Mouse (Mus musculus) hindbrain, embryonic 10.5 days (tissue): ENCODE measurements around the gene Stab2. TPM values are rescaled to one million over a fixed set of nuclear protein-coding genes. Genes with fewer than 3 reads are reported as not detected.
A peak's percentile ranks its signal among the peaks of the same experiment; 100 is the strongest.

Source experiments
- DNase-seq: peaks from one replicate; pipeline ENCODE4 v3.0.0-alpha.2; 2017; ENCODE audit warnings: low spot score
- H3K27ac ChIP-seq: fragments of 300-500 bp; sonication (generic); 2 replicates; pipeline ENCODE4 v1.5.1; 2016; ENCODE audit warnings: mild to moderate bottlenecking, moderate library complexity
- H3K27me3 ChIP-seq: fragments of 300-500 bp; sonication (generic); 2 replicates; pipeline ENCODE4 v1.6.1; 2016; ENCODE audit warnings: mild to moderate bottlenecking; ENCODE audit not compliant: poor library complexity, insufficient read depth, severe bottlenecking
- H3K36me3 ChIP-seq: fragments of 300-500 bp; sonication (generic); 2 replicates; pipeline ENCODE4 v1.6.1; 2016; ENCODE audit warnings: mild to moderate bottlenecking, moderate library complexity
- H3K4me1 ChIP-seq: fragments of 300-500 bp; sonication (generic); replicated peaks from 2 replicates; pipeline ENCODE4 v1.6.1; 2016; ENCODE audit warnings: mild to moderate bottlenecking
- H3K4me3 ChIP-seq: fragments of 300-500 bp; sonication (generic); 2 replicates; pipeline ENCODE4 v1.5.1; 2016; ENCODE audit warnings: mild to moderate bottlenecking, moderate library complexity
- H3K9me3 ChIP-seq: fragments of 300-500 bp; sonication (generic); 2 replicates; pipeline ENCODE4 v1.6.1; 2016; ENCODE audit warnings: mild to moderate bottlenecking, moderate library complexity
- WGBS: fragments of 180-500 bp; shearing (Covaris S2); methylation state at CpG from one replicate; pipeline ENCODE4 v1.1.7; 2016; 5-methylcytosine and 5-hydroxymethylcytosine counted together
- polyA plus RNA-seq: library from polyadenylated mRNA; unstranded; fragments of >200 nt; fragmentation: Nextera tagmentation; extraction: Ambion mirVana; gene quantifications from 2 replicates; pipeline ENCODE4 v1.2.1, GENCODE M21; 2016

Stab2 gene
- 0.13 and 0.27 TPM in 2 replicates for polyA plus RNA-seq

DNA sequence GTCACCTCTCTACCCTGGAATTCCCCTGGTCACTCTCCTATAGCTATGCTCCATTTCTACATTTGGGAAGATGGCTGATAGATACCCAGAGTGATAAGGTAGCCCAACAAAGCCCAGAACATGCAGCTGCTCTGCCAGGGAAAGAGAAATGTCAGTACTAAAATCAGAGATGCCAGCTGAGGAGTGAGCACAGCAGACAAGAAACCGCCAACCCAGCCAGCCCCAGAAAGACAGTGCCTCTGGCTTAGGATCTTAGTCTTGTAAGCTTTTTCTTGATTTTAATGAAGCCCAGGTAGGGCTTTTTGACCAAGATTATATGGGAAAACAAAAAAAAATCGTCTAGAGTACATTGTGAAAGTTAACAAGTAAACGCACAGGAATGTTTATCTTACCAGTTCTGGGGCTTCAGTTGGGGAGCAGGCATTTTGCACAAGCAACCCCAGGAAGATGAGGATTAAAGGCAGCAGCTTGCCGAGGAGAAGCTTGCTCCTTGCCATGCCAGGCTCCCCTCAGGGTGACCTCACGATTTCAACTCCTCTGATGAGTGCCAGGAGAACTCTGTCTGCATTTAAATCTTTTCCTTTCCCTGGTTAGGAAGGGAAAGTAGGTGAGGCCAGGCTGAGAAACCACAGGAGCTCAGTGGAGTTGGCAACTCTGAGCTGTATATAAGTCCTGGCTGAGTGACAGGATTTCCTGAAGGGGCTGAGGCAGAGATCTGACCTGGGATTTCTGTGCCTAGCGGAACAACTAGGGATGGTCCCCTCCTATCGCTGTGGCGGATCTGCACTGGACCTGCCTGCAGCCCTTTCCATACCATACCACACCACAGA lies at the start of gene Stab2:
Stab2 (minus strand) TSS at position 641 of the 830 bp plus-strand sequence.
- H3K27ac ChIP-seq = no peak within 1 kb of the TSS
- no peak for DNase-seq
- H3K36me3 ChIP-seq = no peaks in the 10 kb centered on the region
- H3K4me3 ChIP-seq = no peak within 1 kb of the TSS
- no peaks in the 10 kb centered on the region for H3K27me3 ChIP-seq
- no peaks in the 10 kb centered on the region for H3K9me3 ChIP-seq
- WGBS = 69% methylated on average over 8 of the region's 8 CpGs
- H3K4me1 ChIP-seq = no peaks in the 10 kb centered on the region

DNA sequence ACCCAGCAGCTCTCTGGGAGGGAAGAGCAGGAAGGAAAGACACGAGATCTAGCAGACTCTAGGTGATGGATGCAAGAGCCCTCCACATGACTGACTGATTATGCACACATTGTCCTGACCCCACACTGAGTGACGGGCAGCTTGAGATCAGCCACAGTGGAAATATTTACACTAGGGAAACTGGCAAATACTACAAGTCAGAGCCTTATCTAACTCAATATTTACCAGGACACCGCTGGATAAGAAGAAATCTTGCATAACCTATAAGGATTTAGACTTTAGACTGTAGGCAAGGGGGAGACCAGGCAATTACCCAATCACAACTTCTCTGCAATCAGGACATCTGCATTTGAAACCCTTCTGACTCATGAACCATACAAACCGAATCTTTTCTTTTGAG lies 43.9 kb upstream of the Stab2 start:
- WGBS = 70% methylated on average over 4 of the region's 4 CpGs
- Histone ChIP-seq H3K36me3 (no peaks in the 10 kb centered on the region), H3K9me3 (no peaks in the 10 kb centered on the region), H3K27me3 (peaks cover 35% of the 10 kb centered on the region), H3K4me3 (no peak overlapping the region), H3K4me1 (peaks cover 2% of the 10 kb centered on the region), H3K27ac (no peak overlapping the region)
- no peak for DNase-seq

DNA sequence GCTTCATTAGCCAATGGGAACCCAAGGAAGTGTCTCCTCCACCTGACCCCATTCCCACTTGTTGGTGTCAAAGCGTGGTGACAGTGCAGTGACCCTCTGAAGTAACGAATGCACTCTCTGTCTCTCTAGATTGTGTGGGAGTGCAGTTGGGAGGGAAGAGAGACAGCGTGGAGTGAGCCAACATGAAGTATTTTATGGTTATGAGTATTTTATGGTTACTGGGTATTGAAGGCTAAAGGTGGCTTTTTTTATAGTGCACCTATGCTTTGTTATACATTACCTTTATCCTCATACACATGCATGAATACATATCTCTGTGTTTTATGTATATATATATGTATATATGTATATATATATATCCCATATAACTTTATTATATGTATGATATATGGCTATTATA lies 41.4 kb upstream of the Stab2 start:
- WGBS = 79% methylated on average over 3 of the region's 3 CpGs
- DNase-seq = no peak
- Histone ChIP-seq H3K4me3 (no peak overlapping the region), H3K27me3 (peaks cover 15% of the 10 kb centered on the region; the same call in 1 of the 2 replicates), H3K4me1 (peaks cover 18% of the 10 kb centered on the region), H3K27ac (no peak overlapping the region), H3K36me3 (no peaks in the 10 kb centered on the region), H3K9me3 (no peaks in the 10 kb centered on the region)

DNA sequence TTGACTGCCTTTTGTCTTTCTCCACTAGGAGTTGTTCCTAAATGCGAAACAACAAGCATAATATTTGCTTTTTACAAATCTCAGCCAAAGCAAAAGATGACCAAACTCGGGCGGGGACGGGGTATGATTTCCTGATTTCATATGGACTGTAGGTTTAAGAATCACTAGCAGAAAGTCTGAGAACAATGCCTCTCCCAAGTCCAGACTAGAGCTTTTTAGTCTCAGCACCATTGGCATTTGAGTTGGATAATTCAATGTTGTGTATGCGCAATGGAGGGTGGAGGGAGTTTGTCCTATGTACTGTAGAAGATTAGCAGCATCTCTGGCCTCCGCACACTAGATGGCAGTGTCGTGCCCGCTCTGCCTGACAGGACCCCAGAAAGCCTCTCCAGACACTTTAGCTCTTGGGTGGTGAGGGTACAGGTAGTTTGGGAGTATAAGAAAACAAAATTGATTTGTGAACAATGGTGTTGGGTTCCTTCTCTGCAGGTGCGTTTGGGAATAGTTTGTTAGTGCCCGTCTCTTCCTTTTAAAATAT lies 39.2 kb upstream of the Stab2 start:
- H3K4me1 ChIP-seq = peaks cover 18% of the 10 kb centered on the region
- H3K4me3 ChIP-seq = no peak overlapping the region
- peaks cover 8% of the 10 kb centered on the region; the same call in 1 of the 2 replicates for H3K27me3 ChIP-seq
- H3K27ac ChIP-seq = peak overlapping the region; percentile 45; the same call in 1 of the 2 replicates
- no peaks in the 10 kb centered on the region for H3K36me3 ChIP-seq
- H3K9me3 ChIP-seq = no peaks in the 10 kb centered on the region
- WGBS = 88% methylated on average over 10 of the region's 10 CpGs
- DNase-seq = no peak

DNA sequence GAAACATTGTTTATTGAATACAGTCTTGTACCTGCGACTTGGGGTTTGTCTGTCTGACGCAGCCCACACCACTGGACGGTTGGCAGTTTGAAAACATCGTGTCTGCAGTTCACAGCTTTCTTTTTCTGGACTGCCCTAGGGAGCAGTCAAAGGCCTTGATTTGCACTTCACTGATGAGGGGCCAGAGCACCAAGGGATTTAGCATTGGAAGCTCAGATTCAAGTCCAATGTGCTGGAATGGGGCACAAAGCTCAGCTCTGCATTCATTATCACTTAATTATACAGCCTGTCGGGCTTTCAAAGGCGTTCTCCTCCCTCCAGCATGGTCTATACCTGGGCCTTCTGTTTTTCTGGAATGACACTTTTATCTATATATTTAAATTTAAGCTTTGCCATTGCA lies 38.6 kb upstream of the Stab2 start:
- peaks cover 18% of the 10 kb centered on the region for H3K4me1 ChIP-seq
- no peak for DNase-seq
- no peak overlapping the region for H3K4me3 ChIP-seq
- WGBS = 26% methylated on average over 6 of the region's 6 CpGs
- H3K27ac ChIP-seq = peak overlapping the region; percentile 45; the same call in 1 of the 2 replicates
- no peaks in the 10 kb centered on the region for H3K36me3 ChIP-seq
- H3K27me3 ChIP-seq = 0 out of 2 replicates have a peak, but pooled peaks cover 7% of the 10 kb centered on the region
- no peaks in the 10 kb centered on the region for H3K9me3 ChIP-seq

DNA sequence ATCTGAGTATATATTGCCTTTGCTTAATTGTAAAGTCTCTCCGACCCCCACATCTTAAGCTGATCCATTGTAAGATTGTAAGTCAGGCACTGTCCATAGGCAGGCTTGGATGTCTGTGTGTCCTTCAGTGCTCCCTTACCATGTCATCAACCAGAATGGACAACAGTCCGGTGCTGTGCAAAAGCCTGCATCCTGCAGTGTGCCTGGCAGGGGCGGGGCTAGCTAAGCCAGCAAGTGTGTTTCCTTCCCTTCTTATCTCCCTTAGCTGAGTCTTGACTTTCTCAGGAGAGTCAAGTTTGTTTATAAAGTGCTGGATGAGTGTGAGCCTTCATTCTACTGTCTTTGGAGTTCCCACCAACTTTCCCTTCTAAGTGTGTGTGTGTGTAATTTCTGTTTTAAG lies 37.4 kb upstream of the Stab2 start:
- no peak for DNase-seq
- H3K27ac ChIP-seq = 0 out of 2 replicates have a peak overlapping the region, but pooled peaks have one; percentile 14
- WGBS = 79% methylated on average over 3 of the region's 3 CpGs
- H3K27me3 ChIP-seq = 0 out of 2 replicates have a peak, but pooled peaks cover 7% of the 10 kb centered on the region
- peaks cover 24% of the 10 kb centered on the region for H3K4me1 ChIP-seq
- H3K36me3 ChIP-seq = no peaks in the 10 kb centered on the region
- no peaks in the 10 kb centered on the region for H3K9me3 ChIP-seq
- no peak overlapping the region for H3K4me3 ChIP-seq

DNA sequence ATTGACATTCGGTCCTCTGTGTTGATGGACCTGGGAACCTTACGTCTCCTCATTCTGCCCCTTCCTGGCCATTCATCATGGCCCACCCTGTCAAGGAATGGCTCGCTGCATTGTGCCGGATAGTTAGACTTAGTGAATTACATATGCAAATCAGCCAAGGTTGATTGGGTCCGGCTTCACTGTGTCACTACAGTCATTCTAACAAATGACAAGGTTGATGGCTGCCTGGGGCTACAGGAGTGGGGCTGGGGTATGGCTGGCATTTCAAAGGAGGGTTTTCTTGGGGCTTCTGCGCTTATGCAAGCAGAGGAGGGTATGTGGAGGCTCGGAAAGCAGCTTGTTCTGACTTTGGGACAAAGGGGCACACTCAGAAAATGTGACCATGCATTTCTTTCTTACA lies 33.4 kb upstream of the Stab2 start:
- no peaks in the 10 kb centered on the region for H3K9me3 ChIP-seq
- WGBS = 64% methylated on average over 7 of the region's 7 CpGs
- H3K27ac ChIP-seq = no peak overlapping the region
- no peaks in the 10 kb centered on the region for H3K36me3 ChIP-seq
- H3K4me1 ChIP-seq = peaks cover 31% of the 10 kb centered on the region
- no peak for DNase-seq
- H3K27me3 ChIP-seq = peaks cover 26% of the 10 kb centered on the region
- no peak overlapping the region for H3K4me3 ChIP-seq

DNA sequence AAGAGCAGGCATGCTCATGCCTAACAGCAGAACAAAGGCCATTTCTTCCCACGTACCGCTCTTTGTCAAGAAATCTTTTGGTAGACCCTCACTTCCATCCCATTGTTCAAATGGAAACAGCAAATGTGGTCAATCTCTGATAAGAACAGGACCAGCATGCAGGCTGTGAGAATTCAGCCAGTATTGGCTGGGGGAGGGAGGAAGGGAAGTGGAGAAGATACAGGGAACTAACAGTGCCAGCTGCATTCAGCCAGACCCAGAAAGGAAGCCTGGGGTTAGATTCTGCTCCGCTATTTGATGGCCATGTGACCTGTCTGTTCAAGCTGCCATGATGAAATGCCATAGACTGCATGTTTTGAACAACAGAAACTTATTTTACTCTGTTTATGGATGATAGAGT lies 32.0 kb upstream of the Stab2 start:
- H3K36me3 ChIP-seq = no peaks in the 10 kb centered on the region
- H3K4me1 ChIP-seq = peaks cover 34% of the 10 kb centered on the region
- no peak overlapping the region for H3K4me3 ChIP-seq
- peaks cover 29% of the 10 kb centered on the region for H3K27me3 ChIP-seq
- 89% methylated on average over 3 of the region's 3 CpGs for WGBS
- no peaks in the 10 kb centered on the region for H3K9me3 ChIP-seq
- H3K27ac ChIP-seq = no peak overlapping the region
- no peak for DNase-seq

DNA sequence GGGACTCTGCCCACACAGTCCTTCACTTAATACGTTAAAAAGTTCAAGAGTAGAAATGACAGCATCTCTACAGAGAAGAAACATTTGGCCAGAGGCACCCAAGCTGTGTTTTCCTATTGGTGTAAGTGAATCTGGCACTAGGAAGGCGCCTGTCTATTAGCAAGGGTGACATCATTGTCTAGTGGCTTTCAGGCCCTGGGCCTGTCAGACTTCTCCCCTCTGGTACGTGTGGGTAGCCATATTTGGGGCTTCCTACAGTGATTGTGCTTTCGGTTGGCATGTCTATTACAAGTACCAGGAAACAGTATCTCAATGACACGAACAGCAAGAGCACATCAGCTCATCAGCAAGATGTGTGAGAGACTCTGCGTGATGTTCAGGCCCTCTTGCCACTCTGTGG lies 31.5 kb upstream of the Stab2 start:
- WGBS = 89% methylated on average over 6 of the region's 6 CpGs
- Histone ChIP-seq H3K4me3 (no peak overlapping the region), H3K27me3 (peaks cover 29% of the 10 kb centered on the region), H3K4me1 (peaks cover 34% of the 10 kb centered on the region), H3K27ac (no peak overlapping the region), H3K9me3 (no peaks in the 10 kb centered on the region), H3K36me3 (no peaks in the 10 kb centered on the region)
- no peak for DNase-seq

DNA sequence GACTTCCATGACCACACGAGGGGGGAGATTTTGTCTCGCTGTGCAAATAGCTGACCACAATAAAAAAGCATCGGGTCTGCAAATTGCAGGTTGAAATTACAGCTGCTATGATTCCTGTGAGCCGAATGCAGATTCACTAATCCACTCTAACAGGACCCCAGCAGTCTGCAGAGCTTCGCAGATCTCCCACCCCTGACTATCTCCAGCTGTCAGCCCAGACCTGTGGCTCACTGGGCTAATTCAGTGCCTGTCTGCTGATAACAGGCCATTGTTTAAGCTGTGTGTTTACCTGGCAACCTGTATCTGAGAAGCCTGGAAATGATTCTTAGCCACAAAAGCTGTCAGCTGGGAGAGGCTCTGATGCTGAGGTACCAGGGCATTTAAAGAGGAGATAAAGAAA lies 29.2 kb upstream of the Stab2 start:
- Histone ChIP-seq H3K36me3 (no peaks in the 10 kb centered on the region), H3K27me3 (peaks cover 22% of the 10 kb centered on the region), H3K4me3 (no peak overlapping the region), H3K9me3 (no peaks in the 10 kb centered on the region), H3K27ac (peak overlapping the region; percentile 83), H3K4me1 (peaks cover 34% of the 10 kb centered on the region)
- DNase-seq = no peak
- 52% methylated on average over 5 of the region's 5 CpGs for WGBS

DNA sequence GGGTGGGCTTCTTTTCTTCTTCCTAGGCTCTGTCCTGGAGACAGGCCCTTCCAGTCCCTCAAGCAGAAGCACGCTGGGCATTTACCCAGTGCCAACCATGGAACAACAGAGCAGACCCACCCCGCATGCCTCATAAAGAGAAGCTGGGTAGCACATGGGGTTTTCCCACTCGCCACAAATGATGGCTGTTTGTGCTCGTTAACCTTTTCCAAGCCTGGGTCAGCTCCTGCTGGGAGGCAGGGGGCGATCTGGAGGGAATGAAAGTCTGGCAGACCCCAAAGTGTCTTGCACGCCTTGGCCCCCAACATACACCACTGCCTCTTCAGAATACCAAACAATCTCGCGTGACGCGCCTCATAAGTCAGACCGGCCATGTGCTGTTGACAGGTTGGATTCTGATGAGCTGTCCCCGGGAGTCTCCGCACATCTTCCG lies 28.5 kb upstream of the Stab2 start:
- Histone ChIP-seq H3K27ac (peak overlapping the region; percentile 83), H3K4me3 (peak overlapping the region; percentile 28), H3K9me3 (no peaks in the 10 kb centered on the region), H3K36me3 (no peaks in the 10 kb centered on the region), H3K4me1 (peaks cover 32% of the 10 kb centered on the region), H3K27me3 (peaks cover 22% of the 10 kb centered on the region)
- WGBS = 24% methylated on average over 14 of the region's 14 CpGs
- peak; percentile 60 for DNase-seq

DNA sequence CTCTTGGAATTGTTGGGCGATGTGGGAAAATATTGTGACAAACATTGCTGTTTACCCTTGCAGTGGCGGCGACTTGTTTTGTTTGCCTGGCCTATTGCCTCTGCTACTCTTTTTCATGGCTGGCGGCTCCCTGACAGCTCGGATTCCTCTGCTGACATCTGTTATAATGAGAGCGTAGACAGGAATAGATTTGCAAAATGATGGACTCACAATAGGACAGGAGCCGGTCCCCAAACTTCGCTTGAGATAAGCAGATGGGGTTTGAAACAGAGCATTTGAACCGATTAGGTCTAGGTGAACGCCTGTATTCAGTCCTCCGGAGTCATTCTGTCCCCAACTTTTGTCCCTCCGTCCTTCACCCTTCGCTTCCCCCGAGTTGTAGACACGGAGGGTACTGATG lies 28.0 kb upstream of the Stab2 start:
- Histone ChIP-seq H3K9me3 (no peaks in the 10 kb centered on the region), H3K27ac (peak overlapping the region; percentile 83), H3K36me3 (no peaks in the 10 kb centered on the region), H3K27me3 (peaks cover 22% of the 10 kb centered on the region), H3K4me3 (peak overlapping the region; percentile 28), H3K4me1 (peaks cover 28% of the 10 kb centered on the region)
- no peak for DNase-seq
- WGBS = 31% methylated on average over 15 of the region's 15 CpGs

DNA sequence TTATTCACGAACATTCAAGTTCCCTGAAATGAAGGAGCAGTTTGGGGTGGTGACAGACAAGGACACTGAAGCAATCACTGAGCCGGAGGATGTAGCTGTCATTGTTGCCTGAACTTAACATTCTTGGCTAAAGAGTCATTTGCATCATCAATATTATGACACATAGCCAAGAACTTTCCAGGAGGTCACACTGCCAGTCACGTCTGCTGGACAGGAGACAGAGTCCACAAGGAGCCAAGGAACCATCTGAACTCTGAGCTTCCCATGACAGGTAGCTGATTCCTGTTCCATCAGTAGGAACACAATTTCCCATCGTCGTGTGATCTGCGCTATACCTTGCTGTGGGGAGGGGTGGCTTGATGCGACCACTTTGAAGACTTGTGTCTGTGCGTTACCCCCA lies 24.9 kb upstream of the Stab2 start:
- Histone ChIP-seq H3K4me3 (no peak overlapping the region), H3K27ac (no peak overlapping the region), H3K27me3 (peaks cover 17% of the 10 kb centered on the region), H3K4me1 (peaks cover 28% of the 10 kb centered on the region), H3K36me3 (no peaks in the 10 kb centered on the region), H3K9me3 (no peaks in the 10 kb centered on the region)
- no peak for DNase-seq
- WGBS = 93% methylated on average over 8 of the region's 8 CpGs
